In the genomic region with DNA sequence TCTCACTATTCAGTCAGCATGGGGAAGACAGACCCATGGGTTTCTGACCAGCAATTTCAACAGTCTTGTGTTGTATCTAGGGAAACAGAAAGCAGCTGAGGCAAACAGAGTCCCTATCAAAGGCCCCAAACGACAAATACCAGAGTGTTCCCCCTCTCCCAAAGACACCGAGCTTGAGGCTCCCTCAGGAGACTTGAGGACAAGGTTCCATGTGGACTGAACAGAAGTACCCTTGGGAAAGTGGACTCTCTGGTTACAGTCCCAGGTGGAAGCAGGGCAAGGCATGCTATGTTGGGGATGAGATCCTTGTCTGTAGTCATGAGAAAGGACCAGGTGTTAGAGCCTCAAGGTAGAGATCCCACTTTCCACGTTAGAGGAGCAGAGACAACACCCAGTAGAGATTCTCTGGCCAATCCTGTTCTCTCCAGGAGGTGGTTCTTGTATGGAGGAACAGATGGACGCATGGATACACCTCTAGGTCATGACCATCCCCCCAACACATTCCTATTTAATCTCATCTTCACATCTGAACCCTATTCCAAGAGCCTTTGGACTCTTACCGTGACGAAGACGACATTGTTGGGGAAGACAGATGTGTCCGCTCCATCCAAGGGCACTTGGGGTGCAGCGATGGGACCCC, we compare ENCODE assay signal across 1 mouse cellular context.
TF ChIP-seq lines count a peak whose summit lies in the region.

No protein-coding gene starts in this region.

TF ChIP-seq in MEL, 35 proteins besides CTCF, POLR2A, EP300 and RAD21:
- TF ChIP-seq TBP (IDR thresholded peaks at IDR 0.05; ENCODE audit: low read depth, low read length), result no peak
- no peak for TF ChIP-seq SMC3 (IDR thresholded peaks at IDR 0.05; ENCODE audit: low read depth, low read length)
- no peak for TF ChIP-seq ZMIZ1 (IDR thresholded peaks at IDR 0.05; ENCODE audit: low read depth, low read length)
- no peak for TF ChIP-seq MEF2A (IDR thresholded peaks at IDR 0.05; ENCODE audit: extremely low read depth, insufficient replicate concordance, low read depth, low read length, poor library complexity, severe bottlenecking)
- TF ChIP-seq MAZ (IDR thresholded peaks at IDR 0.05; ENCODE audit: low read depth, low read length), result no peak
- TF ChIP-seq RCOR1 (IDR thresholded peaks at IDR 0.05; ENCODE audit: low read depth, low read length), result no peak
- no peak for TF ChIP-seq USF2 (IDR thresholded peaks at IDR 0.05; ENCODE audit: borderline replicate concordance in 1 of 2, insufficient read depth in 1 of 2, low read depth in 1 of 2, low read length in 2 of 2)
- TF ChIP-seq NELFE (IDR thresholded peaks at IDR 0.05; ENCODE audit: low read depth, low read length), result no peak
- TF ChIP-seq ZC3H11A (IDR thresholded peaks at IDR 0.05; ENCODE audit: low read depth, low read length), result no peak
- TF ChIP-seq POLR2AphosphoS5 (IDR thresholded peaks at IDR 0.05; ENCODE audit: borderline replicate concordance, low read depth, low read length), result no peak
- TF ChIP-seq MAFK (IDR thresholded peaks at IDR 0.05; ENCODE audit: borderline replicate concordance, low read depth, low read length), result no peak
- TF ChIP-seq ELF1 (IDR thresholded peaks at IDR 0.05; ENCODE audit: low read depth, low read length), result no peak
